Comparison of ENCODE assay signal across 25 mouse cellular contexts in the genomic region with DNA sequence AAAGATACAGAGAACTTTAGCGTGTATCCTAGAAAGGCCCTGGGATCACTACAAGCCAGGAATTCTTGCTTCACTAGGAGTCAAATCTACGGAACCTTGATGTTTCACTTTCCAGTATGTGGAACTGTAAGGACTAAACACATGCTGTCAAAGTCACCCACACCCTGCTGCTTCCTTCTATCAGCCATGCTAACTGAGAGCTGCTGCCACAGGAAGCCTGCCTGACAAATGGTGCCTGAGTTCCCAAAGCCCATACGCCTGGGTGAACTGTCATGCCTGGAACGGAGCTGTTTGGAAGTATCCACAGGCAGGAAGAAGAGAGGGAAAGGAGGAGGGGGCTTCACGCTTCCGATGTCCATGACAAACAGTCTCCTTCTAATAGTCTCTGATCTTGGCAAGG.
DNase-seq lines count a peak whose midpoint lies in the region; ATAC-seq and TF ChIP-seq lines count a peak whose summit lies in the region.
"Had no signal": no experiment of that assay in that cellular context is flagged by ENCODE, and none has a peak within 500 bp of the region (broad histone marks: within the 10 kb centered on the region; RNA-seq: fewer than 3 reads in every experiment).

No protein-coding gene starts in this region.

- H3K4me3 ChIP-seq in lung, embryonic 14.5 days (ENCODE audit: low read depth, low read length) = no peak overlapping the region
- no peak overlapping the region for H3K4me3 ChIP-seq in stomach, postnatal 0 days (ENCODE audit: low read depth, low read length)
- no peak overlapping the region for H3K4me3 ChIP-seq in midbrain, embryonic 13.5 days (replicated peaks)
- H3K4me3 ChIP-seq: embryonic facial prominence, embryonic 12.5 days; embryonic facial prominence, embryonic 15.5 days; hindbrain, embryonic 10.5 days; hindbrain, embryonic 13.5 days had no signal

- 45% methylated on average over 6 of the region's 6 CpGs for WGBS in lung, embryonic 14.5 days
- 85% methylated on average over 6 of the region's 6 CpGs for WGBS in stomach, postnatal 0 days
- 62% methylated on average over 6 of the region's 6 CpGs for WGBS in midbrain, embryonic 13.5 days

- peak; percentile 34; the same call in 1 of the 2 replicates for ATAC-seq in frontal cortex, adult (ENCODE audit: low TSS enrichment)
- no peak for ATAC-seq in lung, embryonic 14.5 days (ENCODE audit: insufficient read depth)
- no peak for ATAC-seq in stomach, postnatal 0 days (ENCODE audit: low FRiP score, low TSS enrichment)
- ATAC-seq in midbrain, embryonic 13.5 days = no peak
- ATAC-seq: activated CD4-positive, CD25-positive, alpha-beta regulatory T cell, adult 4 months; forebrain, embryonic 14.5 days; forebrain, postnatal 0 days; hindbrain, embryonic 16.5 days had no signal

- H3K9me3 ChIP-seq in lung, embryonic 14.5 days (ENCODE audit: low read depth, low read length) = peaks cover 4% of the 10 kb centered on the region; the same call in 1 of the 2 replicates
- no peaks in the 10 kb centered on the region for H3K9me3 ChIP-seq in stomach, postnatal 0 days (ENCODE audit: control insufficient read depth, low read length)
- no peaks in the 10 kb centered on the region for H3K9me3 ChIP-seq in midbrain, embryonic 13.5 days
- H3K9me3 ChIP-seq: embryonic facial prominence, embryonic 12.5 days; embryonic facial prominence, embryonic 15.5 days had no signal

- H3K9ac ChIP-seq in lung, embryonic 14.5 days = no peak overlapping the region
- no peak overlapping the region for H3K9ac ChIP-seq in stomach, postnatal 0 days (ENCODE audit: low read length)
- no peak overlapping the region for H3K9ac ChIP-seq in midbrain, embryonic 13.5 days (replicated peaks)
- H3K9ac ChIP-seq: embryonic facial prominence, embryonic 12.5 days; embryonic facial prominence, embryonic 15.5 days; forebrain, postnatal 0 days; hindbrain, embryonic 13.5 days had no signal

- DNase-seq in frontal cortex, postnatal 36 days (ENCODE audit: low spot score in 2 of 2) = no peak
- DNase-seq in layer of hippocampus, adult 11-12 months (ENCODE audit: low spot score) = peak; percentile 37
- no peak for DNase-seq in layer of hippocampus, adult 9-10 months (ENCODE audit: low spot score)
- peak; percentile 32 for DNase-seq in lung, embryonic 14.5 days
- DNase-seq in lung, postnatal 36 days = no peak
- no peak for DNase-seq in stomach, postnatal 0 days (ENCODE audit: low spot score)
- DNase-seq: adrenal gland, adult 8-10 months; adrenal gland, postnatal 25 days; cerebellum, adult 18-20 months; cerebellum, adult 9-10 months; cerebellum, postnatal 25 days; forebrain, postnatal 0 days; gastrocnemius, postnatal 10 days; gastrocnemius, postnatal 36 days; heart, postnatal 36 days had no signal

- no peaks in the 10 kb centered on the region for H3K36me3 ChIP-seq in lung, embryonic 14.5 days (ENCODE audit: insufficient read depth)
- no peaks in the 10 kb centered on the region for H3K36me3 ChIP-seq in stomach, postnatal 0 days (ENCODE audit: control insufficient read depth, insufficient read depth, low read length)
- H3K36me3 ChIP-seq in midbrain, embryonic 13.5 days = no peaks in the 10 kb centered on the region
- H3K36me3 ChIP-seq: embryonic facial prominence, embryonic 12.5 days; embryonic facial prominence, embryonic 15.5 days; hindbrain, embryonic 10.5 days; hindbrain, embryonic 13.5 days had no signal

- no peaks in the 10 kb centered on the region for H3K27me3 ChIP-seq in lung, embryonic 14.5 days (ENCODE audit: insufficient read depth, low read length)
- no peaks in the 10 kb centered on the region for H3K27me3 ChIP-seq in stomach, postnatal 0 days (ENCODE audit: control insufficient read depth, insufficient read depth, low read length)
- H3K27me3 ChIP-seq in midbrain, embryonic 13.5 days = 0 out of 2 replicates have a peak, but pooled peaks cover 4% of the 10 kb centered on the region
- H3K27me3 ChIP-seq: embryonic facial prominence, embryonic 12.5 days; embryonic facial prominence, embryonic 15.5 days; hindbrain, embryonic 13.5 days had no signal

- H3K4me1 ChIP-seq in lung, embryonic 14.5 days (ENCODE audit: insufficient read depth) = no peaks in the 10 kb centered on the region
- H3K4me1 ChIP-seq in stomach, postnatal 0 days (replicated peaks; ENCODE audit: control insufficient read depth, insufficient read depth) = no peaks in the 10 kb centered on the region
- H3K4me1 ChIP-seq in midbrain, embryonic 13.5 days (replicated peaks) = no peaks in the 10 kb centered on the region
- H3K4me1 ChIP-seq: hindbrain, embryonic 10.5 days; hindbrain, embryonic 13.5 days had no signal

- H3K4me2 ChIP-seq in lung, embryonic 14.5 days = no peak overlapping the region
- no peak overlapping the region for H3K4me2 ChIP-seq in stomach, postnatal 0 days (replicated peaks; ENCODE audit: low read depth)
- no peak overlapping the region for H3K4me2 ChIP-seq in midbrain, embryonic 13.5 days (replicated peaks)
- H3K4me2 ChIP-seq: embryonic facial prominence, embryonic 12.5 days; embryonic facial prominence, embryonic 15.5 days; heart, embryonic 11.5 days; hindbrain, embryonic 13.5 days had no signal

- no peak for TF ChIP-seq EP300 in stomach, postnatal 0 days (optimal IDR thresholded peaks at IDR 0.05)

- no peak overlapping the region for H3K27ac ChIP-seq in lung, embryonic 14.5 days (ENCODE audit: low read depth)
- no peak overlapping the region for H3K27ac ChIP-seq in stomach, postnatal 0 days (replicated peaks)
- no peak overlapping the region for H3K27ac ChIP-seq in midbrain, embryonic 13.5 days
- H3K27ac ChIP-seq: embryonic facial prominence, embryonic 12.5 days; embryonic facial prominence, embryonic 15.5 days; hindbrain, embryonic 10.5 days; hindbrain, embryonic 13.5 days had no signal

- no peak for TF ChIP-seq CTCF in lung, embryonic 14.5 days (IDR thresholded peaks at IDR 0.05; ENCODE audit: low read depth)
- TF ChIP-seq CTCF in stomach, postnatal 0 days (IDR thresholded peaks at IDR 0.05; ENCODE audit: low read depth) = no peak

Comparison
In these comparisons a context has a peak if more than half of its experiments do, and no peak if none do; other contexts are left out.
1. DNase-seq: peak in layer of hippocampus, adult 11-12 months (single experiment) and lung, embryonic 14.5 days (single experiment); none in frontal cortex, postnatal 36 days (0 of 2), layer of hippocampus, adult 9-10 months (single experiment), lung, postnatal 36 days (single experiment) and stomach, postnatal 0 days (single experiment).